Mouse (Mus musculus): ENCODE measurements around the gene Mdk.

DNA sequence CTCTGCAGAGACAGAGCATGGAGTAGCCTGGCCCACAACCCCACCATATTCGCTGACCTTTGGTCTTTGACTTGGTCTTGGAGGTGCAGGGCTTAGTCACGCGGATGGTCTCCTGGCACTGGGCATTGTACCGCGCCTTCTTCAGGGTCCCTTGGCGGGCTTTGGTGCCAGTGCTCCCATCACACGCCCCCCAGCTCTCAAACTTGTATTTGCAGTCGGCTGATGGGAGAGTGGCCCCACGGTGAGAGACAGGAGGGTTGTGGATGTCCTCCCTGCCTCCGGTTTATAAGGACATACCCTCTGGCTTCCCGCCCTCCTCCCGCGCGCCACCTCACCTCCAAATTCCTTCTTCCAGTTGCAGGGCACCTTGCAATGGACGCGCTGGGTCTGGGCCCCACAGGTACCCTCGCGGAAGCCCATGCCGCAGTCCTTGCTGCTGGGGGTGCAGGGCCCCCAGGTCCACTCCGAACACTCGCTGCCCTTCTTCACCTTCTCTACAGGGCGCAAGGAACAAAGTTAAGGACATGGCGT, 1.3 kb downstream of the Mdk start:
- TF ChIP-seq CTCF (IDR thresholded peaks at IDR 0.05; ENCODE audit: extremely low read depth, insufficient read depth, insufficient read length, insufficient replicate concordance) (no peak), POLR2A (IDR thresholded peaks at IDR 0.05; ENCODE audit: low read depth, low read length) (no peak)
